Mouse (Mus musculus) layer of hippocampus, postnatal 10 days (tissue): ENCODE measurements around the gene Hmg20b. TPM values are rescaled to one million over a fixed set of nuclear protein-coding genes. Genes with fewer than 3 reads are reported as not detected.

Experiments used
- DNase-seq, 2 experiments: peaks; one replicate each; pipeline ENCODE4 v3.0.0; 2021; ENCODE audit warnings: low spot score in 2 of 2
- microRNA-seq, 2 experiments: library from miRNA; unstranded; fragments of <30 nt; microRNA quantifications; one replicate each; pipeline ENCODE4 v1.2.0; 2021
- total RNA-seq, 2 experiments: library from RNA; stranded (reverse); gene quantifications; 2 replicates each; pipeline ENCODE4 v1.2.3; 2021

Gene Hmg20b
- total RNA-seq, 2 experiments from 2014 or later, result 25.1 to 30.9 TPM

DNA sequence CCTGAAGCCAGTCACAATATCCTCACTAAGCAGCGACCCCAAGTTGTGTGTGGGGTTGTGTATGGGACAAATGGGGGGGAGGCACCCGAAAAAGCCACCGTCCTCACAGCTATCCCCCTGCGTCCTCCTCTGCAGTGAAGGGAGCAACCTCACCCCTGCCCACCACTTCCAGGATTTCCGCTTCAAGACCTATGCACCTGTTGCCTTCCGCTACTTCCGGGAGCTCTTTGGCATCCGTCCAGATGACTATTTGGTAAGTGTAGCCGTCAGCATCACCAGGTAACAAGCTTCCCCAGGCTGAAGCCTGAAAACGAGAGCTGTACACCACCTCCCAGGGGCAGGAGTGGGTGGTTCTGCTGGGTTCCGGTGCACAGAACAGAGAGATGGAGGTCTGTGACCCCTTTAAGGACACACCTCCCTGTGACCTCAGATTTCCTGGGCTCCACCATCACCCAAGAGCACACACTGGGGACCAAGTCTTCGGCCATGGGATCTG, 44.1 kb downstream of the Hmg20b start:
- DNase-seq, result no peak

DNA sequence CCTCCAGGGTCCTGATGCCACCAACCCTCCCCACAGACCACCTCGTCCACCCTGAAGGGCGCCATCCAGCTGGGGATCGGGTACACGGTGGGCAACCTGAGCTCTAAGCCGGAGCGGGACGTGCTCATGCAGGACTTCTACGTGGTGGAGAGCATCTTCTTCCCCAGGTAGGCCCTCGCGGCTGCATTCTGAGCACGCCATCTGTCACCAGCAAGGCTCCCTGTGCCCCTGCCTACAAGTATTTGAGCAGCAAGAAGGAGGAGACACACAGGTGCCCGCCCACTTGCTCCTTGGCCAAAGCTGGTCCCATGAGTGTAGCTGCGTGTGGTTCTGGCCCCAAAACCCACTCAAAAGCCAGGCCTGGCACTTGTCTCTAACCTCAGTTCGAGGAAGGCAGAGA, 44.6 kb downstream of the Hmg20b start:
- no peak for DNase-seq

- DNase-seq, result peak; percentile 67 to 70
Observed at GRCm38 (mm10) chr10:81304597-81305238, 45.6 kb downstream of the Hmg20b start.

DNA sequence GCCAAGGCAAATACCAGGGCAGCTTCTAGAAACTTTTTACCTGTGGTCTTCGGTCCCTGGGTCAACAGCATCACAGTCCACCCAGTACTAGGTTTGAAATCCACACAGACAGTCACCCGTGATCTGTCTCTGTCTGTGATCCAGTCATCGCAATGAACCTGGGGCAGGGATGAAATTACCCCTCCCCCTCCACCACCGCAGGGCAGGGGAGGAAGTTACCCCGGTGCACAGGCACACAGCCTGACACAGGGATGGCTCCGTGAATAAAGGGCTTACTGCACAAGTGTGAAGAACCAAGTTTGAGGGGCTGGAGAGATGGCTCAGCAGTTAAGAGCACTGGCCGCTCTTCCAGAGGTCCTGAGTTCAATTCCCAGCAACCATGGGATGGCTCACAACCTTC, 46.5 kb downstream of the Hmg20b start:
- no peak for DNase-seq

GRCm38 (mm10) chr10:81303258-81303657, 47.0 kb downstream of the Hmg20b start:
- DNase-seq, result no peak

DNA sequence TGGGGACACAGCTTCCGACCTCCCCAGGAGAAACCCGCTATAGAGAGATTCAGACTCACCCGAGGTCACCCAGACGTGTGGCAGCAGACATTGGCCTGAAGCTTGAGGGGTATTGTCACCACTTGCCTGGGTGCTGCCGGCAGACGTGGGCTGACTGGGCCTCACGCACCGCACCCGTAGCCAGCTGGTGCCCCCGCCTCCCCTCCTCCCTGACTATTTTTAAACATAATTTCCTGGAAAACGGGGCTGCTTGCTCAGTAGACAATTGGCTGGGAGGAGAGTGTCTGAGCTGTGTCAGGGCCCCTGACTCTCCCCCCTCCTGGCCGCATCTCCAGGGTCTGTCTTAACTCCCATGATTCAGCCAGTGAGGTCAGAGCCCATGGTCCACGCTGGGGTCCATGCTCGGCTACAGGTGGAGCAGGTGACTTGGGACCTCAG, 47.5 kb downstream of the Hmg20b start:
- no peak for DNase-seq

DNA sequence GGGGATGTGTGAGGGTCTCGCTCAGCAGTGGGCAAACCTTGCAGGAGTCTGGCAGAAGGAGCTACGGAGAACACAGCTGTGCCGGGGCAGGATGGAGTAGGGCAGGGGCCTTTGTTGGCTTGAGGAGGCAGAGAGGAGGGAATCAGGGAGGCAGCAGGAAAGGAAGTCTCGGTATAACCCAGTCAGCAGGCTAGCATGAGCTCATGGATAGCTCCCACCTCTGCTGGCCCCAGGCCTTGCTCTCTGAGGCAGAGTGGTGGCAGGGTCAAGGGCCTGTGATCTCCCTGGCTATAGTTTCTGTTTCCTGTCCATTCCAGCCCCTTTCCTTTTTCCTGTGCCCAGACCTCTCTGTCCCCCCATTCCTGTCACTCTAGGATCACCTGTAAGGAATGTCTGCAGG, 48.0 kb downstream of the Hmg20b start:
- DNase-seq, result no peak

DNA sequence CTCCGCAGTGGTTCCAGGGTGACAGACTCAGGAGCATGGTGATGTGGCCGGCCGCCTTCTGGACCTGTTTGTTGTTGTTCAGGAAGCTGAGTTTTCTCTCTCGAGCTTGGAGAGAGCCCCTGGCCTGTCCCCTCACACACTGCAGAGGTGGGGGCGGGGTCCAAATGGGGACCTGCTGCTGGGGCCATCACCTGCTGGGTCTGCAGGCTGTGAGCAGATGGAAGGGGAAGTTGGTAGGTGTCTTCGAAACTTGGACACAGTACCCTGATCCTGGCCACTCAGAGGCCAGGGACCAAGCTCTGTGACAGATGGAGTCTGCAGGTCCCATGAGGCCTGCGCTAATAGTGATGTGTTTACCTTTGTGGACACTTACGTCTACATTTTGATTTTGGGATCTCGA, 49.0 kb downstream of the Hmg20b start:
- DNase-seq, result no peak

DNA sequence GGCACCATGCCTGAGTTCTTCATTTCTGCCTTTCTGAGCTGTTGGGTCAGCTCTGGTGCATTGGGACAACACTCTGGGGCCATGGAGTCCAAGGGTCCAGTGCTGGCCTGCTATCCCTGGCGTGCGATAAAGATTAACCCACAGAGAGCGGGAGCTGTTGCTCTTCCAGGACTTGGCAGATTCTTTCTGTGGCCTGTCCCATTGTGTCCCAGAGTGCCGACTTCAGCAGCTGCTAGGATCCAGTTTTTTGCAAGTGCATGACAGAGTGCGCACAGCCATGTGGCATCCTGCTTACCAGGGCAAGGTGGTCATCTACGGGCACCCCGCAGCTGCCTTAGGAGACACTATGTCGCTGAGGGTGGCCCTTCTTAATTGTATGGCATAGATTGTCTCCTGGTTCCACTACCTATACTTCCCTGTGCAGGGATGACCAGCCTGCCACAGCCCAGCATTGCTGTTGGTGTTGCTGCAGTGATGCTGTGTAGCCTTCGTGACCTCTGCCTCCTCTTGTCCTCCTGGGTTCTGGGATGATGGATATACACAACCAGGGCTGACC, 49.9 kb downstream of the Hmg20b start:
- DNase-seq, result no peak

DNA sequence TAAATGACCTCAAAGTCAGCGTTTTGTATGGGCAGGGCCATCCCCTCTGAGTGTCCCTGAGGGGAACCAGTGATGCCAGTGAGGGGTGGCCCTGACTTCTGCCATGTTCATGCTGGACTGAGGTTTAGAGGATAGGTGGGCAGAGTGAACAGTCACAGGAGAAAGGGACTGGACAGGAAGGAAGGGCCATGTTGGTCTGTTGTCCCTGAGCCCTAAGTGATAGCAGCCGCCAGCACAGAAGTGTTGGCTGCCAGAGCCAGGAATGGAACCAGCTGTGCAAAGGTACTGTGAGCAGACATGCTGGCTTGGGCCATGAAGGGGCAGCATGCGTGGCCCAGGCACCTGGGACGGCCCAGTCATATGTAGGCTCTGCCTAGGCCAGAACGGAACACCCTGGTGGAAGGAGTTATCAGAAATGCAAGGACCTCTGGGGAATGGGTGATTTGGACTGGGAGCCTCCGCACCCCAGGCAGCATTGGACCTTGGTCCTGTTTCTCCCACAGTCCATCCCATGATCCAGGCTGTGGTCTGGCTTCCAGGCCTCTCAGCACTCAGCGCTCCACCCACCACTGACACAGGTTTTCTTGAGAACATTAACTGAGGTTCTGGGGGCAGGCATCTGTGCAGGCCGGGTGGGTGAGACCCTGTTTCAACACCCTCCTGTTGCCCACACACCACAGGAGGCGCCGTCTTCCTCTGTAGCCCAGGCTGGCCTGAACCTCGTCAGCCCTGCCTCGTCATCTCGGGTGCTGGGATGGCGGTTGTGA, 50.5 kb downstream of the Hmg20b start:
- no peak for DNase-seq

- no peak for DNase-seq
Observed at GRCm38 (mm10) chr10:81298369-81299100, 51.7 kb downstream of the Hmg20b start.

DNA sequence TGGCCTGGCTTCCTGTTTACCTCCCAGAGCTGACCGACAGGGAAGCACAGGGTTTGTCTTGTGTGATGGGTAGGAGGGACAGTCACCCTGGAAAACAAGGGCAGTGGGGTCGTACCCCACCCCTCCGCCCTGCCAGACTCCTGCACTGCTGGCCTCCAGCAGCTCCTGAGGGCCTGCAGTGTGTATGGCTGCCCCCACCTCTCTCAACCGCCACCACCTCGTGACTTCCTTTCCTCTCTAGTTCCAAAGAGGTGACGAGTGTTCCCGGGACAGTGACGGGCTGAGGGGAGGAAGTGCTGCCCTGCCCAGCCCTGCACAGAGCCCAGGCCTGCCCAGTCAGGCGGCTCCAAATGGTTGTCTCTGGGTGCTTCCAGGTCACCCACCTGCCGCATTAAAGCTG, 52.4 kb downstream of the Hmg20b start:
- no peak for DNase-seq

GRCm38 (mm10) chr10:81297246-81297645, 53.0 kb downstream of the Hmg20b start:
- no peak for DNase-seq

Small RNAs within 50 kb of the gene (microRNA-seq; reads per million reads assigned to microRNA genes)
- gene Mir6913, result 0.59 to 2.0 reads per million in 2 experiments

Other genes starting within 250 kb of the Hmg20b start
- 100 to 1,000 TPM; 139 to 150 TPM for gene Map2k2, start 244.6 kb downstream of the Hmg20b start, total RNA-seq
- gene Zbtb7a, start 215.3 kb downstream of the Hmg20b start, total RNA-seq, result 10 to 100 TPM; 38.4 to 45.2 TPM
- gene Pias4, start 182.6 kb downstream of the Hmg20b start, total RNA-seq, result 10 to 100 TPM; 26.7 to 29.7 TPM
- gene Eef2, start 173.8 kb downstream of the Hmg20b start, total RNA-seq, result 1,000 to 10,000 TPM; 1,075 to 1,131 TPM
- gene Dapk3, start 167.5 kb downstream of the Hmg20b start, total RNA-seq, result 10 to 100 TPM; 66.1 to 67.9 TPM
- gene 4930442H23Rik, start 166.6 kb downstream of the Hmg20b start, total RNA-seq, result not detected
- gene Nmrk2, start 148.4 kb downstream of the Hmg20b start, total RNA-seq, result under 1 TPM in 1 of 2 experiments, not detected in 1; 0.18 TPM
- 100 to 1,000 TPM; 170 to 177 TPM for gene Atcay, start 119.6 kb downstream of the Hmg20b start, total RNA-seq
- gene Zfr2, start 117.3 kb downstream of the Hmg20b start, total RNA-seq, result 10 to 100 TPM; 58.0 to 66.8 TPM
- gene Matk, start 97.5 kb downstream of the Hmg20b start, total RNA-seq, result 100 to 1,000 TPM; 222 to 266 TPM
- 10 to 100 TPM; 36.1 to 42.5 TPM for gene Mrpl54, start 83.5 kb downstream of the Hmg20b start, total RNA-seq
- gene Apba3, start 83.5 kb downstream of the Hmg20b start, total RNA-seq, result 10 to 100 TPM; 31.3 to 37.4 TPM
- gene Tjp3, start 58.9 kb downstream of the Hmg20b start, total RNA-seq, result 1 to 10 TPM; 1.4 to 2.3 TPM
- 100 to 1,000 TPM; 305 to 311 TPM for gene Pip5k1c, start 57.5 kb downstream of the Hmg20b start, total RNA-seq
- gene Cactin, start 29.4 kb downstream of the Hmg20b start, total RNA-seq, result 10 to 100 TPM; 24.7 to 25.6 TPM
- gene Tbxa2r, start 21.7 kb downstream of the Hmg20b start, total RNA-seq, result 1 to 10 TPM; 1.9 to 2.9 TPM
- gene Gipc3, start 7.2 kb downstream of the Hmg20b start, total RNA-seq, result 1 to 10 TPM in 1 of 2 experiments, under 1 TPM in 1; 0.94 to 1.2 TPM
- 10 to 100 TPM; 37.0 to 40.8 TPM for gene Mfsd12, start 7.0 kb upstream of the Hmg20b start, total RNA-seq
- under 1 TPM; 0.57 to 0.74 TPM for gene 4930404N11Rik, start 15.3 kb upstream of the Hmg20b start, total RNA-seq
- gene Fzr1, start 28.0 kb upstream of the Hmg20b start, total RNA-seq, result 10 to 100 TPM; 81.2 to 85.2 TPM
- 10 to 100 TPM; 72.0 to 77.3 TPM for gene Dohh, start 33.9 kb upstream of the Hmg20b start, total RNA-seq
- 1 to 10 TPM; 2.3 to 4.5 TPM for gene Gm48551, start 34.0 kb upstream of the Hmg20b start, total RNA-seq
- 1 to 10 TPM; 1.1 to 3.5 TPM for gene Gm48552, start 38.5 kb upstream of the Hmg20b start, total RNA-seq
- gene Smim24, start 42.6 kb upstream of the Hmg20b start, total RNA-seq, result 1 to 10 TPM; 2.6 to 3.0 TPM
- gene Nfic, start 105.2 kb upstream of the Hmg20b start, total RNA-seq, result 10 to 100 TPM; 51.2 to 55.8 TPM
- 100 to 1,000 TPM; 259 to 261 TPM for gene Celf5, start 132.2 kb upstream of the Hmg20b start, total RNA-seq
- 100 to 1,000 TPM in 1 of 2 experiments, 10 to 100 TPM in 1; 89.3 to 116 TPM for gene Ncln, start 145.9 kb upstream of the Hmg20b start, total RNA-seq
- under 1 TPM in 1 of 2 experiments, not detected in 1; 0.30 TPM for gene S1pr4, start 149.7 kb upstream of the Hmg20b start, total RNA-seq
- 1 to 10 TPM; 1.9 to 3.2 TPM for gene Gna15, start 173.7 kb upstream of the Hmg20b start, total RNA-seq
- gene Gna11, start 194.7 kb upstream of the Hmg20b start, total RNA-seq, result 100 to 1,000 TPM; 124 to 125 TPM
- 100 to 1,000 TPM; 582 to 612 TPM for gene Aes, start 209.0 kb upstream of the Hmg20b start, total RNA-seq
- gene Tle2, start 224.1 kb upstream of the Hmg20b start, total RNA-seq, result 10 to 100 TPM; 25.6 to 26.6 TPM